In genomic region chr12:113138901-113139864, GRCm38 (mm10) we compare ENCODE assay signal across 8 mouse cellular contexts. TPM values are rescaled to one million over a fixed set of nuclear protein-coding genes. Genes with fewer than 3 reads are reported as not detected.
DNase-seq lines count a peak whose midpoint lies in the region; ATAC-seq lines count a peak whose summit lies in the region.

No protein-coding gene starts in this region.

- peak overlapping the region; percentile 94 for H3K4me3 ChIP-seq in megakaryocyte, embryonic 14.5 days (replicated peaks)
- H3K4me3 ChIP-seq in heart, embryonic 13.5 days, result peak overlapping the region; percentile 82
- peak overlapping the region; percentile 72 for H3K4me3 ChIP-seq in midbrain, embryonic 12.5 days

- peak overlapping the region; percentile 99 for H3K27ac ChIP-seq in heart, embryonic 13.5 days (replicated peaks)
- H3K27ac ChIP-seq in midbrain, embryonic 12.5 days (replicated peaks), result peak overlapping the region; percentile 93

- 33% methylated on average over 11 of the region's 11 CpGs for WGBS in heart, embryonic 13.5 days
- 40% methylated on average over 11 of the region's 11 CpGs for WGBS in midbrain, embryonic 12.5 days

- peaks cover 49% of the 10 kb centered on the region for H3K4me1 ChIP-seq in megakaryocyte, embryonic 14.5 days
- peaks cover 82% of the 10 kb centered on the region for H3K4me1 ChIP-seq in heart, embryonic 13.5 days
- peaks cover 46% of the 10 kb centered on the region for H3K4me1 ChIP-seq in midbrain, embryonic 12.5 days

- peak; percentile 76 for DNase-seq in kidney, postnatal 14 days
- DNase-seq in adrenal gland, postnatal 14 days, result no peak
- DNase-seq in gastrocnemius, adult 18-20 months (ENCODE audit: low spot score), result no peak
- no peak for DNase-seq in layer of hippocampus, postnatal 36 days

- no peaks in the 10 kb centered on the region for H3K9me3 ChIP-seq in megakaryocyte, embryonic 14.5 days
- no peaks in the 10 kb centered on the region for H3K9me3 ChIP-seq in heart, embryonic 13.5 days
- no peaks in the 10 kb centered on the region for H3K9me3 ChIP-seq in midbrain, embryonic 12.5 days

- H3K4me2 ChIP-seq in heart, embryonic 13.5 days, result peak overlapping the region; percentile 93
- H3K4me2 ChIP-seq in midbrain, embryonic 12.5 days (replicated peaks), result peak overlapping the region; percentile 65

- peaks cover 50% of the 10 kb centered on the region for H3K36me3 ChIP-seq in megakaryocyte, embryonic 14.5 days (replicated peaks; ENCODE audit: low read length)
- H3K36me3 ChIP-seq in heart, embryonic 13.5 days, result peaks cover 52% of the 10 kb centered on the region
- peaks cover 55% of the 10 kb centered on the region for H3K36me3 ChIP-seq in midbrain, embryonic 12.5 days

- ATAC-seq in megakaryocyte, adult 5-6 weeks (ENCODE audit: poor library complexity, severe bottlenecking), result no peak
- ATAC-seq in heart, embryonic 13.5 days (ENCODE audit: extremely low read depth, insufficient number of reproducible peaks, low FRiP score, low TSS enrichment), result no peak
- ATAC-seq in midbrain, embryonic 12.5 days (ENCODE audit: low FRiP score, low read depth), result peak; percentile 3

- H3K27me3 ChIP-seq in megakaryocyte, embryonic 14.5 days (replicated peaks), result peaks cover 54% of the 10 kb centered on the region
- no peaks in the 10 kb centered on the region for H3K27me3 ChIP-seq in heart, embryonic 13.5 days (replicated peaks)
- peaks cover 9% of the 10 kb centered on the region; the same call in 1 of the 2 replicates for H3K27me3 ChIP-seq in midbrain, embryonic 12.5 days

- peak overlapping the region; percentile 95 for H3K9ac ChIP-seq in heart, embryonic 13.5 days
- peak overlapping the region; percentile 78 for H3K9ac ChIP-seq in midbrain, embryonic 12.5 days (replicated peaks)

RNA-seq across cellular contexts. Expression of gene Crip2, which starts 0.9 kb away (rescaled TPM):
- polyA plus RNA-seq in megakaryocyte, embryonic 14.5 days (2012; ENCODE audit: insufficient read depth, low replicate concordance), result 6.1 and 14.4 TPM in 2 replicates
- total RNA-seq in megakaryocyte, adult 5-6 weeks (2015), result 0.38 and 2.0 TPM in 2 replicates
- total RNA-seq in megakaryocyte, adult 5-6 weeks (2017), result 2.1 TPM in 1 of 2 replicates, not detected in the other
- 1,302 and 1,499 TPM in 2 replicates for polyA plus RNA-seq in heart, embryonic 13.5 days (2015; fragmentation: Nextera tagmentation; extraction: Ambion mirVana)
- 257 and 284 TPM in 2 replicates for polyA plus RNA-seq in midbrain, embryonic 12.5 days (2016; fragmentation: Nextera tagmentation; extraction: Ambion mirVana)
- 152 and 174 TPM in 2 replicates for total RNA-seq in adrenal gland, postnatal 14 days (2021)
- total RNA-seq in gastrocnemius, adult 18-20 months (2021), result 10 to 100 TPM; 28.2 to 43.8 TPM
- total RNA-seq in layer of hippocampus, postnatal 36 days (2021), result 10 to 100 TPM; 93.0 to 95.4 TPM

RNA-seq across cellular contexts. Expression of gene Crip1, which starts 6.9 kb away (rescaled TPM):
- polyA plus RNA-seq in megakaryocyte, embryonic 14.5 days (2012; ENCODE audit: insufficient read depth, low replicate concordance), result 12.3 and 39.8 TPM in 2 replicates
- 2,464 and 2,556 TPM in 2 replicates for total RNA-seq in megakaryocyte, adult 5-6 weeks (2015)
- 1,998 and 2,176 TPM in 2 replicates for total RNA-seq in megakaryocyte, adult 5-6 weeks (2017)
- polyA plus RNA-seq in heart, embryonic 13.5 days (2015; fragmentation: Nextera tagmentation; extraction: Ambion mirVana), result 408 and 464 TPM in 2 replicates
- 70.4 and 86.3 TPM in 2 replicates for polyA plus RNA-seq in midbrain, embryonic 12.5 days (2016; fragmentation: Nextera tagmentation; extraction: Ambion mirVana)
- total RNA-seq in adrenal gland, postnatal 14 days (2021), result 79.4 and 132 TPM in 2 replicates
- total RNA-seq in gastrocnemius, adult 18-20 months (2021), result 100 to 1,000 TPM in 1 of 2 experiments, 10 to 100 TPM in 1; 65.3 to 100 TPM
- 10 to 100 TPM in 1 of 2 experiments, 1 to 10 TPM in 1; 8.9 to 12.6 TPM for total RNA-seq in layer of hippocampus, postnatal 36 days (2021)

RNA-seq across cellular contexts. Expression of gene Tedc1, which starts 17.0 kb away (rescaled TPM):
- 2.0 and 7.6 TPM in 2 replicates for polyA plus RNA-seq in megakaryocyte, embryonic 14.5 days (2012; ENCODE audit: insufficient read depth, low replicate concordance)
- 3.6 and 3.7 TPM in 2 replicates for total RNA-seq in megakaryocyte, adult 5-6 weeks (2015)
- total RNA-seq in megakaryocyte, adult 5-6 weeks (2017), result 12.3 and 13.0 TPM in 2 replicates
- polyA plus RNA-seq in heart, embryonic 13.5 days (2015; fragmentation: Nextera tagmentation; extraction: Ambion mirVana), result 20.6 and 21.8 TPM in 2 replicates
- polyA plus RNA-seq in midbrain, embryonic 12.5 days (2016; fragmentation: Nextera tagmentation; extraction: Ambion mirVana), result 43.5 and 44.3 TPM in 2 replicates
- total RNA-seq in adrenal gland, postnatal 14 days (2021), result 3.1 and 3.7 TPM in 2 replicates
- not detected for total RNA-seq in gastrocnemius, adult 18-20 months (2021)
- 1 to 10 TPM in 1 of 2 experiments, under 1 TPM in 1; 0.82 to 1.5 TPM for total RNA-seq in layer of hippocampus, postnatal 36 days (2021)

RNA-seq across cellular contexts. Expression of gene Mta1, which starts 41.1 kb away (rescaled TPM):
- polyA plus RNA-seq in megakaryocyte, embryonic 14.5 days (2012; ENCODE audit: insufficient read depth, low replicate concordance), result 120 and 145 TPM in 2 replicates
- 32.0 and 35.5 TPM in 2 replicates for total RNA-seq in megakaryocyte, adult 5-6 weeks (2015)
- 14.5 and 21.4 TPM in 2 replicates for total RNA-seq in megakaryocyte, adult 5-6 weeks (2017)
- polyA plus RNA-seq in heart, embryonic 13.5 days (2015; fragmentation: Nextera tagmentation; extraction: Ambion mirVana), result 11.2 and 11.9 TPM in 2 replicates
- 19.3 and 20.4 TPM in 2 replicates for polyA plus RNA-seq in midbrain, embryonic 12.5 days (2016; fragmentation: Nextera tagmentation; extraction: Ambion mirVana)
- 83.7 and 94.0 TPM in 2 replicates for total RNA-seq in adrenal gland, postnatal 14 days (2021)
- 10 to 100 TPM; 38.0 to 41.7 TPM for total RNA-seq in gastrocnemius, adult 18-20 months (2021)
- 10 to 100 TPM; 69.1 to 77.8 TPM for total RNA-seq in layer of hippocampus, postnatal 36 days (2021)

RNA-seq across cellular contexts. Expression of gene Tmem121, which starts 46.5 kb away (rescaled TPM):
- not detected in 2 replicates for polyA plus RNA-seq in megakaryocyte, embryonic 14.5 days (2012; ENCODE audit: insufficient read depth, low replicate concordance)
- total RNA-seq in megakaryocyte, adult 5-6 weeks (2015), result 0.69 TPM in 1 of 2 replicates, not detected in the other
- not detected in 2 replicates for total RNA-seq in megakaryocyte, adult 5-6 weeks (2017)
- 2.8 and 3.1 TPM in 2 replicates for polyA plus RNA-seq in heart, embryonic 13.5 days (2015; fragmentation: Nextera tagmentation; extraction: Ambion mirVana)
- 25.1 and 25.3 TPM in 2 replicates for polyA plus RNA-seq in midbrain, embryonic 12.5 days (2016; fragmentation: Nextera tagmentation; extraction: Ambion mirVana)
- total RNA-seq in adrenal gland, postnatal 14 days (2021), result 3.4 and 4.7 TPM in 2 replicates
- under 1 TPM in 1 of 2 experiments, not detected in 1; 0.14 TPM for total RNA-seq in gastrocnemius, adult 18-20 months (2021)
- 10 to 100 TPM; 20.5 to 23.8 TPM for total RNA-seq in layer of hippocampus, postnatal 36 days (2021)

Comparison
In these comparisons a context has a peak if more than half of its experiments do, and no peak if none do; other contexts are left out.
1. RNA of gene Crip2, which starts 0.9 kb away (total RNA-seq): 152 to 174 TPM in adrenal gland, postnatal 14 days, 93.0 to 95.4 TPM in layer of hippocampus, postnatal 36 days and 28.2 to 43.8 TPM in gastrocnemius, adult 18-20 months; 0.38 to 2.1 TPM in megakaryocyte, adult 5-6 weeks; every median in the first group is over 4 times any median in the second.
2. RNA of gene Crip1, which starts 6.9 kb away (total RNA-seq): 1,998 to 2,556 TPM in megakaryocyte, adult 5-6 weeks; 65.3 to 100 TPM in gastrocnemius, adult 18-20 months, 79.4 to 132 TPM in adrenal gland, postnatal 14 days and 8.9 to 12.6 TPM in layer of hippocampus, postnatal 36 days; every median in the first group is over 10 times any median in the second.
3. Peak in every context shown above with its lines, with median percentiles within 50 percentile points of each other: H3K4me3 ChIP-seq.